Mouse (Mus musculus) splenic B cell, adult 2 months (primary cell): ENCODE results near the gene Olfr517.

ENCODE experiments used
- DNase-seq: peaks from one replicate; pipeline ENCODE4 v3.0.0-alpha.2; 2011; ENCODE audit warnings: low read depth, low spot score
- H3K27me3 ChIP-seq: 2 replicates; pipeline ENCODE4 v1.6.1; 2012; ENCODE audit warnings: mild to moderate bottlenecking, low read length, moderate library complexity, mixed read lengths; ENCODE audit not compliant: control insufficient read depth, poor library complexity, insufficient read depth, severe bottlenecking
- H3K36me3 ChIP-seq: 2 replicates; pipeline ENCODE4 v1.6.1; 2012; ENCODE audit warnings: mild to moderate bottlenecking, low read length, moderate library complexity, mixed read lengths; ENCODE audit not compliant: control insufficient read depth, poor library complexity, insufficient read depth, severe bottlenecking

The Olfr517 gene

DNA sequence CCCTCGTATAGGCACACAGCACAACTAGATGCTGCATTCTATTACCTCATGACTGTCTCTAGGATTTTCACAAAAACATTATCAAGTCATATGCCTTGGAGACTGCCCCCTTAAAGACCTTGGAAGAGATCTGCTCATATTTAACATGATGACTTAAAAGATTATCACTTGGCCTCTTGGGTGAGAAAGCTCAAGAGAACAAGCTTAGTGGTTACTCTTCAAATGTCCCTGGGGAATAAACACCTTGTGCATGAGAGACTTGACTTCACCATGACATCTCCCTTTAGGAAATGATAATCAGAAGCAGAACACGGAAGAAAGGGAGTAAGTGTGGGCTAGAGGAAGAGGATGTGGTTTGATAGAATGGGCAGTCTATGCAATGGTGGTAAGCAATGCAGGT lies at the start of gene Olfr517:
Olfr517 (minus strand) TSS at position 101 of the 400 bp plus-strand sequence.
- Histone ChIP-seq H3K36me3 (no peaks in the 10 kb centered on the region), H3K27me3 (no peaks in the 10 kb centered on the region)
- no peak for DNase-seq

DNA sequence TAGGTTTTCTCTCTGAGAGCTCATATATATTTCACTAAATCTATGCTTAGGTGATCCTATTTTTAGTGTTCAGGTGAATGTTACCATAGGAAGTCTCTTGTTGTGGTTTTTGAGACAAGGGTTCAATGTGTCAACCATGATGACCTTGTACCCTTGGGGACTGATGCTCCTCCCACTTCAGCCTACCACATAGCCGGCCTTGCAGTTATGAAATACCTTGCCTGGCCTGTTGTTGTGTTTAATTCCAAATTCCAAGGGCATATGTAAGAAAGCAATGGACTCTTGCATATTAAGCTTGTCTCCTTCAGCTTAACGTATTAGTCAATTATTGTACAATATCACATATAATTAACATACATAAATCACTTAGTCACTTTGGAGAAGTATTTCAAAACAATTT lies 31.8 kb upstream of the Olfr517 start:
- no peaks in the 10 kb centered on the region for H3K27me3 ChIP-seq
- no peaks in the 10 kb centered on the region for H3K36me3 ChIP-seq
- no peak for DNase-seq

- H3K36me3 ChIP-seq: no peaks in the 10 kb centered on the region
- no peak for DNase-seq
These were observed 22.1 kb upstream of the Olfr517 start, which contains the start of gene Olfr519 for GRCm38 (mm10) chr7:108894320-108894719. Gene Olfr519, minus strand, starts transcription at chr7:108894420.

GRCm38 (mm10) chr7:108884906-108885305 lies 12.7 kb upstream of the Olfr517 start, which contains the start of gene Olfr518:
Gene Olfr518, minus strand, starts transcription at chr7:108885006.
- no peaks in the 10 kb centered on the region for H3K36me3 ChIP-seq
- no peaks in the 10 kb centered on the region for H3K27me3 ChIP-seq
- no peak for DNase-seq

More at GRCm38 (mm10) chr7:108894320-108894719, 22.1 kb upstream of the Olfr517 start, which contains the start of gene Olfr519:
- H3K27me3 ChIP-seq: no peaks in the 10 kb centered on the region

DNA sequence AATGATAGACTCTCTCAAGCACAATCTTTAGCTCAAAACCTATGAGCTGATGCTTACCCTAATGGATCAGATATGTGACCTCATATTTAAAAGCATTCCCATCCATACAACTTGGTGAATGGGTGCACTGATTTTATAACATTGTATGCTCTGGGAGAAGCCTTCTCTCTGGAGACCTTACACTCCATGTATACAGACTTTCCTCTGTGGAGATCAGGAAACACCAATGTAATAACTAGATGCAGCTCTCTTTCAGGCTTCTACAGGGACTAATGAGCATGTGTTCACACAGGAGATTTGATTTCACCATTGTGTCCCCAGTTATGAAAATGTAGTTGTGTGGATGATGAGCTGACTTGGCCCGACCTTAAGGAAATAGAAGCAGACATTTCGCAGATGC lies 21.8 kb downstream of the Olfr517 start, which contains the start of gene Olfr516:
Olfr516 (minus strand) TSS at position 101 of the 400 bp plus-strand sequence.
- H3K27me3 ChIP-seq: no peaks in the 10 kb centered on the region
- DNase-seq: no peak
- H3K36me3 ChIP-seq: no peaks in the 10 kb centered on the region

DNA sequence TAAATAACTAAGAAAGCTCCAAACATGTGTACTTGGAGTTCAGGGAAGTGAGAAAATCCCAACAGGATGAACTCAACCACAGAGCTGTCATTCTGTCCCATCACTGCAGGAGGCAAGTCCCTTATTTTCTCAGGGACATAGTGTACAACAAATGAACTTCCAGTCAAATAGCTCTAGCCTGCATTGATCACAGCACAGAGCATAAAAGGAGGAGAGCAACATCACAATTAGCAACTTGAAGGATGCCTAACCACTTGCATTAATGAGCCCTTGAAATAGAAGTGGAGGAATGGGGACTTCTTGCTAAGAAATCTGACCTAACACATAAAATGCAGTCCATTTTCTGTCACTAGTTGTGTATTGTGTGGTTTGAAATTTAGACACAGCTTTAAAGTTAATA lies 46.3 kb downstream of the Olfr517 start, which contains the start of gene Olfr514:
Olfr514 (minus strand) TSS at position 101 of the 400 bp plus-strand sequence.
- no peak for DNase-seq
- Histone ChIP-seq H3K36me3 (no peaks in the 10 kb centered on the region), H3K27me3 (no peaks in the 10 kb centered on the region)
